Mouse (Mus musculus): Measurements from ENCODE around the gene Arhgef25.

- TF ChIP-seq POLR2A (IDR thresholded peaks at IDR 0.05; ENCODE audit: low read depth, low read length) (no peak), CTCF (IDR thresholded peaks at IDR 0.05; ENCODE audit: borderline replicate concordance, insufficient read depth, low read length) (no peak)
These were observed 42.7 kb downstream of the Arhgef25 start for GRCm38 (mm10) chr10:127147135-127147534.

Data from embryonic fibroblast, embryonic 13.5 days (primary cell).